Mouse (Mus musculus) G1E (cell line): ENCODE data around the gene Camkmt. TPM values are rescaled to one million over a fixed set of nuclear protein-coding genes. Genes with fewer than 3 reads are reported as not detected.

ENCODE experiments used
- ATAC-seq: 2 replicates; pipeline ENCODE4 v1.8.0; 2016; ENCODE audit warnings: mild to moderate bottlenecking; ENCODE audit not compliant: insufficient number of reproducible peaks, poor library complexity, low FRiP score, severe bottlenecking; ENCODE audit errors: extremely low read depth
- DNase-seq: peaks from one replicate; pipeline ENCODE4 v3.0.0; 2012; ENCODE audit warnings: low spot score
- H3K27me3 ChIP-seq: 2 replicates; pipeline ENCODE4 v1.6.1; 2012; ENCODE audit warnings: mild to moderate bottlenecking, low read length, inconsistent platforms; ENCODE audit not compliant: insufficient read depth
- H3K36me3 ChIP-seq: replicated peaks from 2 replicates; pipeline ENCODE3; 2012; ENCODE audit warnings: mild to moderate bottlenecking, inconsistent platforms
- H3K4me1 ChIP-seq: 2 replicates; pipeline ENCODE4 v1.6.1; 2012; ENCODE audit warnings: low read depth, low read length, inconsistent platforms, mixed read lengths; ENCODE audit not compliant: insufficient read depth
- H3K4me3 ChIP-seq: 2 replicates; pipeline ENCODE4 v1.5.1; 2012; ENCODE audit warnings: low read depth, mild to moderate bottlenecking, inconsistent platforms, low read length, moderate library complexity, mixed read lengths
- H3K9me3 ChIP-seq: replicated peaks from 2 replicates; pipeline ENCODE4 v1.6.1; 2012; ENCODE audit warnings: inconsistent platforms
- CTCF ChIP-seq: IDR thresholded peaks from 2 replicates; pipeline ENCODE4 v1.5.1; 2012; ENCODE audit warnings: low read depth, low read length, inconsistent platforms, mixed read lengths
- GATA1 ChIP-seq: IDR thresholded peaks from 2 replicates; pipeline ENCODE4 v1.6.1; 2012; ENCODE audit warnings: borderline replicate concordance, low read length, inconsistent platforms, mixed read lengths
- GATA2 ChIP-seq: IDR thresholded peaks from 2 replicates; pipeline ENCODE4 v1.6.1; 2012; ENCODE audit warnings: low read depth, low read length, inconsistent platforms, borderline replicate concordance
- POLR2AphosphoS5 ChIP-seq: IDR thresholded peaks from 2 replicates; pipeline ENCODE4 v1.6.1; 2012; ENCODE audit warnings: low read depth, low read length, inconsistent platforms; ENCODE audit not compliant: insufficient replicate concordance
- TAL1 ChIP-seq: conservative IDR thresholded peaks from 2 replicates; pipeline ENCODE4 v1.6.1; 2012; ENCODE audit warnings: low read depth, low read length, inconsistent platforms, mixed read lengths
- polyA plus RNA-seq: library from polyadenylated mRNA; stranded (reverse); fragments of >175 nt; gene quantifications from 2 replicates; pipeline ENCODE4 v1.2.3, GENCODE M21; 2012
- total RNA-seq, 2 experiments: library from RNA; stranded (forward) in 1 of 2; stranded (reverse) in 1 of 2; fragments of 200-1000 nt in 1 of 2; fragments of >200 nt in 1 of 2; fragmentation: Nextera tagmentation in 1 of 2; gene quantifications; 2 replicates each; pipeline ENCODE4 v1.2.3; 2014 to 2017

Camkmt gene
- total and polyA plus RNA-seq, 3 experiments, result 1.6 to 8.0 (median 1.7) TPM

DNA sequence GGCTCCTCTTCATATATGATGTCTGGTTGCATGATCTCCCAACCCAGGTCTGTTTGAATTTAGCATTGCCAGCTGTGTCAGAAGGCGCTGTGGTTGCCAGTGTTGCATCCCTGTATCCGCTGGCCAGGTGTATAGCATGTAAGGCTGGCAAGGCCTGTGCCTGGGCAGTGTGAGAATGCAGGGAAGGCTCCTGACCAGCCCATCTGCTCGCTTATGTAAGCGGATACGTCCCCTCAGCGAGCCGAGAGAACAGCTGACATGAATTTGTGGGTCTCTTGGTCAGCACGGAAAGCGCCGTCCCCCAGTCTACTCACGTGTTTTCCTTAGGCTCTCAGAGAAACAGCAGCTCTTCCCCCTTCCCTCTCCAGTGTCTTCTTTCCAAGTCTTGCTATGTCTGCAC is 102.9 kb downstream of the Camkmt start:
- DNase-seq (no peak), ATAC-seq (no peak)
- no peak overlapping the region for H3K4me3 ChIP-seq
- H3K36me3 ChIP-seq, result no peaks in the 10 kb centered on the region
- H3K4me1 ChIP-seq, result no peaks in the 10 kb centered on the region
- H3K9me3 ChIP-seq, result no peaks in the 10 kb centered on the region
- H3K27me3 ChIP-seq, result peaks cover 6% of the 10 kb centered on the region
- TF ChIP-seq GATA1, result no peak
- no peak for TF ChIP-seq POLR2AphosphoS5
- no peak for TF ChIP-seq GATA2
- no peak for TF ChIP-seq TAL1
- TF ChIP-seq CTCF, result no peak

GRCm38 (mm10) chr17:85198781-85199180 is 108.4 kb downstream of the Camkmt start:
- Histone ChIP-seq H3K27me3 (no peaks in the 10 kb centered on the region; the same call in 1 of the 2 replicates), H3K4me1 (no peaks in the 10 kb centered on the region), H3K4me3 (no peak overlapping the region), H3K9me3 (no peaks in the 10 kb centered on the region), H3K36me3 (no peaks in the 10 kb centered on the region)
- ATAC-seq (no peak), DNase-seq (no peak)
- TF ChIP-seq TAL1, result no peak
- no peak for TF ChIP-seq CTCF
- TF ChIP-seq GATA2, result no peak
- no peak for TF ChIP-seq POLR2AphosphoS5
- TF ChIP-seq GATA1, result no peak

GRCm38 (mm10) chr17:85199321-85199720 is 109.0 kb downstream of the Camkmt start:
- Histone ChIP-seq H3K36me3 (no peaks in the 10 kb centered on the region), H3K4me1 (no peaks in the 10 kb centered on the region), H3K27me3 (no peaks in the 10 kb centered on the region; the same call in 1 of the 2 replicates), H3K4me3 (no peak overlapping the region), H3K9me3 (no peaks in the 10 kb centered on the region)
- ATAC-seq (no peak), DNase-seq (no peak)
- TF ChIP-seq CTCF (no peak), GATA1 (no peak), POLR2AphosphoS5 (no peak), GATA2 (no peak), TAL1 (no peak)

DNA sequence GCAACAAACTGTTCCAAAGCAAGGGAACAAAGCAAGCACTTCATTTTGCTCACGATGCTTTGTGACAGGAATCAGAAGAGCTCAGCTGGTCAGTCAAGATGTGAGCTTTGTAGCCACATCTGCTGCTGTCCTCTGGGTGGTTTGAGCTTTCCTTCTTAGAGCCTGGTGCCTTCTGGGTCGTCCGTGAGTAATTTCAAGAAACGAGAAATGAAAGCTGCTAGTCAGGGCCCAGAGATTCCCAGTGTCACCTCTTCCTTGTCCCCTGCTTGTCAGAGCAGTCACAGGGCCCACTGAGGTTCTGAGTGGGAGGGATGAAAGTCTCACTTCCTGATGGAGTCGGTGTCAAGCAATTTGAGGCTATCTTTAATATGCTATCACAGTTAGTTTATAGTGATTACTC is 127.7 kb downstream of the Camkmt start:
- DNase-seq (no peak), ATAC-seq (no peak)
- Histone ChIP-seq H3K9me3 (no peaks in the 10 kb centered on the region), H3K4me1 (no peaks in the 10 kb centered on the region; the same call in 1 of the 2 replicates), H3K27me3 (peaks cover 2% of the 10 kb centered on the region; the same call in 1 of the 2 replicates), H3K4me3 (no peak overlapping the region), H3K36me3 (no peaks in the 10 kb centered on the region)
- TF ChIP-seq POLR2AphosphoS5 (no peak), GATA2 (no peak), CTCF (no peak), GATA1 (no peak), TAL1 (no peak)

GRCm38 (mm10) chr17:85242109-85242508 is 151.8 kb downstream of the Camkmt start:
- no peak overlapping the region for H3K4me3 ChIP-seq

GRCm38 (mm10) chr17:85248962-85249361 is 158.6 kb downstream of the Camkmt start:
- no peak for ATAC-seq

More at GRCm38 (mm10) chr17:85242109-85242508, 151.8 kb downstream of the Camkmt start:
- Histone ChIP-seq H3K9me3 (no peaks in the 10 kb centered on the region), H3K27me3 (peaks cover 8% of the 10 kb centered on the region; the same call in 1 of the 2 replicates), H3K4me1 (no peaks in the 10 kb centered on the region), H3K36me3 (no peaks in the 10 kb centered on the region)
- DNase-seq, result no peak
- ATAC-seq, result no peak
- TF ChIP-seq CTCF (no peak), POLR2AphosphoS5 (no peak)

DNA sequence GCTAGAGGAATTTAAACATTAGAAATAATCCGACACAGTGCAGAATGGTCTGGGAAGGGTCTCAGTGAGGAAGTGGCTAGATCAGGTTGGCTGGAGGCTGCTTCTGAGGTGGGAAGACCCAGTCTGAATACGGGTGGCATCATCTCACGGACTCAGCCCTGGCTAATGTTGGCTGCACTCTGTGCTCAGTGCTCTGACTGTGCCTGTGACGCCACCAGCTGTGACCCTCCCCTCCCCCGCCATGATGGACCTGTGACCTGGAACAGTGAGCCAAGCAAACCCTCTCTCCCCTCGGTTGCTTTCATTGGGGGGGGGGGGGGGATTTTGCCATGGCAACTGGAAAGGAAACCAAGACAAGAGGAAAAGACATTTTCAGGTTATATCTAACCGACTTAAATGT is 159.4 kb downstream of the Camkmt start:
- Histone ChIP-seq H3K36me3 (no peaks in the 10 kb centered on the region), H3K9me3 (no peaks in the 10 kb centered on the region), H3K4me1 (no peaks in the 10 kb centered on the region), H3K4me3 (no peak overlapping the region), H3K27me3 (peaks cover 2% of the 10 kb centered on the region; the same call in 1 of the 2 replicates)
- DNase-seq, result no peak
- TF ChIP-seq TAL1 (no peak), CTCF (no peak), POLR2AphosphoS5 (no peak)
- ATAC-seq, result no peak

More at GRCm38 (mm10) chr17:85248962-85249361, 158.6 kb downstream of the Camkmt start:
- Histone ChIP-seq H3K4me3 (no peak overlapping the region), H3K9me3 (no peaks in the 10 kb centered on the region), H3K4me1 (no peaks in the 10 kb centered on the region), H3K36me3 (no peaks in the 10 kb centered on the region), H3K27me3 (peaks cover 3% of the 10 kb centered on the region; the same call in 1 of the 2 replicates)
- TF ChIP-seq GATA1, result no peak
- TF ChIP-seq GATA2, result no peak
- TF ChIP-seq POLR2AphosphoS5, result no peak
- no peak for DNase-seq
